Comparison of ENCODE assay signal across 8 mouse cellular contexts in the genomic region with DNA sequence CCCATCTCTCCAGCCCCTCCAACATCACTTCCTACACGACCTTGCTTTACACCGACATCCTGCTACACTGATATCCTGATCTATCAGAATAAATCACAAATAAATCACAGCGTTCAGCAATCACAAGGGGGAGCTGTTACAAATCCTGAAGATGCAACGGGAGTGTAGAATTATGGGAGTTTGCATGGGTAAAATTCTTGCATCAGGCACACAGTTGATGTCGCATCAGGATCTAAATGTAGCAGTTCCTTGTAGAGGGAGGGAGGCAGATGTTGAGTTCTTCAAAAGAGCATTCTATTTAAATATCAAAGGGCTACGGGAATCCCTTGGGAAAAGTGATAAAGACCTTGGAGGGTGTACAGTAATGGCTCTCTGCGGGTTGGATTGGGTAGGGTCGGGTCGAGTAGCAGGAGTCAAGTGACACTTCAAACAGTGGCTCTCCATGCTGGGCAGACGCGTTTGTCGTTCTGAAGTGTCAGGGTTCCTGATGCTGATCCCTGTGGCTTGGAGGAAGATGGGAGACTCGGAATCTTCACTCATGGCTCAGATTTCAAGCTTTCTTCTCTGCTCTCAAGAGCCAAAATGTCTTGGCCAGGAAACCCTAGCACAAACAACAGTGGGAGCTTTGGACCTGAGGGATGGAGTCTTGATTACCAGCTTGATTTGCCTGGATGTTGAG. TPM values are rescaled to one million over a fixed set of nuclear protein-coding genes. Genes with fewer than 3 reads are reported as not detected.
DNase-seq lines count a peak whose midpoint lies in the region; ATAC-seq lines count a peak whose summit lies in the region.

No protein-coding gene starts in this region.

- peak overlapping the region; percentile 23; the same call in 1 of the 2 replicates for H3K4me3 ChIP-seq in heart, embryonic 11.5 days (ENCODE audit: low read depth, low read length)
- peak overlapping the region; percentile 45 for H3K4me3 ChIP-seq in hindbrain, embryonic 10.5 days
- peak overlapping the region; percentile 12 for H3K4me3 ChIP-seq in midbrain, embryonic 15.5 days

- H3K4me2 ChIP-seq in heart, embryonic 11.5 days, result peak overlapping the region; percentile 53
- peak overlapping the region; percentile 43 for H3K4me2 ChIP-seq in midbrain, embryonic 15.5 days

- H3K27ac ChIP-seq in heart, embryonic 11.5 days (ENCODE audit: low read depth, low read length), result no peak overlapping the region
- peak overlapping the region; percentile 68 for H3K27ac ChIP-seq in hindbrain, embryonic 10.5 days
- H3K27ac ChIP-seq in midbrain, embryonic 15.5 days, result no peak overlapping the region

- no peaks in the 10 kb centered on the region for H3K9me3 ChIP-seq in heart, embryonic 11.5 days (replicated peaks; ENCODE audit: control insufficient read depth, low read length)
- no peaks in the 10 kb centered on the region for H3K9me3 ChIP-seq in hindbrain, embryonic 10.5 days
- H3K9me3 ChIP-seq in midbrain, embryonic 15.5 days, result no peaks in the 10 kb centered on the region

- H3K4me1 ChIP-seq in heart, embryonic 11.5 days (ENCODE audit: control insufficient read depth, insufficient read depth, low read length), result peaks cover 7% of the 10 kb centered on the region; the same call in 1 of the 2 replicates
- H3K4me1 ChIP-seq in hindbrain, embryonic 10.5 days (replicated peaks), result peaks cover 22% of the 10 kb centered on the region
- peaks cover 9% of the 10 kb centered on the region; the same call in 1 of the 2 replicates for H3K4me1 ChIP-seq in midbrain, embryonic 15.5 days

- no peak for DNase-seq in heart, postnatal 14 days
- DNase-seq in R1 (ENCODE audit: low read depth, low spot score), result peak; percentile 79
- DNase-seq in hindbrain, embryonic 10.5 days (ENCODE audit: low spot score), result peak; percentile 39
- DNase-seq in cerebellum, adult 9-11 months, result no peak
- DNase-seq in layer of hippocampus, postnatal 25 days (ENCODE audit: extremely low spot score in 1 of 2, low spot score in 1 of 2), result no peak

- H3K36me3 ChIP-seq in heart, embryonic 11.5 days (ENCODE audit: control insufficient read depth, insufficient read depth, low read length), result no peaks in the 10 kb centered on the region
- no peaks in the 10 kb centered on the region for H3K36me3 ChIP-seq in hindbrain, embryonic 10.5 days
- no peaks in the 10 kb centered on the region for H3K36me3 ChIP-seq in midbrain, embryonic 15.5 days (replicated peaks)

- no peak overlapping the region for H3K9ac ChIP-seq in heart, embryonic 11.5 days (ENCODE audit: low read depth, low read length)
- no peak overlapping the region for H3K9ac ChIP-seq in midbrain, embryonic 15.5 days

- no peak for ATAC-seq in heart, embryonic 11.5 days (replicated peaks; ENCODE audit: insufficient number of reproducible peaks, low FRiP score, low TSS enrichment)
- peak; percentile 24; the same call in 1 of the 2 replicates for ATAC-seq in midbrain, embryonic 15.5 days (replicated peaks)
- ATAC-seq in erythroid progenitor cell, adult 5-6 weeks (replicated peaks; ENCODE audit: low FRiP score, poor library complexity, severe bottlenecking), result no peak

- 2% methylated on average over 13 of the region's 13 CpGs for WGBS in heart, embryonic 11.5 days (ENCODE audit: insufficient replicate concordance)
- WGBS in hindbrain, embryonic 10.5 days, result 15% methylated on average over 13 of the region's 13 CpGs
- WGBS in midbrain, embryonic 15.5 days, result 13% methylated on average over 13 of the region's 13 CpGs

- intact Hi-C loops in heart, postnatal 14 days (cut with DNase I), result no loop called here

- peaks cover 29% of the 10 kb centered on the region for H3K27me3 ChIP-seq in heart, embryonic 11.5 days (ENCODE audit: control insufficient read depth, insufficient read depth, low read length)
- H3K27me3 ChIP-seq in hindbrain, embryonic 10.5 days (ENCODE audit: insufficient read depth, poor library complexity, severe bottlenecking), result peaks cover 36% of the 10 kb centered on the region
- H3K27me3 ChIP-seq in midbrain, embryonic 15.5 days (replicated peaks), result peaks cover 17% of the 10 kb centered on the region; the same call in 1 of the 2 replicates

RNA-seq across cellular contexts. Expression of a gene that starts 16.0 kb away (rescaled TPM):
- 0.97 and 1.1 TPM in 2 replicates for polyA plus RNA-seq in heart, embryonic 11.5 days (2014; fragmentation: Nextera tagmentation; extraction: Ambion mirVana)
- total RNA-seq in heart, postnatal 14 days (2021), result under 1 TPM; 0.12 to 0.67 TPM
- polyA plus RNA-seq in hindbrain, embryonic 10.5 days (2016; fragmentation: Nextera tagmentation; extraction: Ambion mirVana), result 1.1 and 2.2 TPM in 2 replicates
- polyA plus RNA-seq in midbrain, embryonic 15.5 days (2015; fragmentation: Nextera tagmentation; extraction: Ambion mirVana), result 9.4 and 9.6 TPM in 2 replicates
- not detected in 2 replicates for total RNA-seq in erythroid progenitor cell, adult 5-6 weeks (2015; ENCODE audit: low replicate concordance)
- 1.7 TPM in 1 of 2 replicates, not detected in the other for total RNA-seq in erythroid progenitor cell, adult 5-6 weeks (2017; ENCODE audit: low replicate concordance)
- total RNA-seq in layer of hippocampus, postnatal 25 days (2021), result 10 to 100 TPM; 76.3 to 85.9 TPM

Comparison
In these comparisons a context has a peak if more than half of its experiments do, and no peak if none do; other contexts are left out.
1. DNase-seq: peak in R1 (single experiment) and hindbrain, embryonic 10.5 days (single experiment); none in heart, postnatal 14 days (0 of 2), cerebellum, adult 9-11 months (single experiment) and layer of hippocampus, postnatal 25 days (0 of 2).
2. RNA of a gene that starts 16.0 kb away (total RNA-seq): 76.3 to 85.9 TPM in layer of hippocampus, postnatal 25 days; 1.7 TPM in erythroid progenitor cell, adult 5-6 weeks and 0.12 to 0.67 TPM in heart, postnatal 14 days; every median in the first group is over 10 times any median in the second.
3. Peak in every context shown above with its lines, with median percentiles within 50 percentile points of each other: H3K4me3 ChIP-seq.